Mouse (Mus musculus) cerebral cortex, adult 2 months (tissue): ENCODE data around the gene Myoz1.

Experiments
- WGBS: fragments of 180-500 bp; shearing (Covaris S2); methylation state at CpG from one replicate; pipeline ENCODE4 v1.1.7; 2018; 5-methylcytosine and 5-hydroxymethylcytosine counted together

Gene Myoz1

GRCm38 (mm10) chr14:20637818-20638574, 18.3 kb downstream of the Myoz1 start:
- 85% methylated on average over 2 of the region's 2 CpGs for WGBS

GRCm38 (mm10) chr14:20636968-20637367, 19.4 kb downstream of the Myoz1 start:
- 96% methylated on average over 3 of the region's 3 CpGs for WGBS

GRCm38 (mm10) chr14:20635546-20635945, 20.8 kb downstream of the Myoz1 start:
- 86% methylated on average over 2 of the region's 2 CpGs for WGBS

- 64% methylated on average over 4 of the region's 4 CpGs for WGBS
Measured at GRCm38 (mm10) chr14:20631253-20631652, 25.1 kb downstream of the Myoz1 start.

- 87% methylated on average over 3 of the region's 3 CpGs for WGBS
Measured at GRCm38 (mm10) chr14:20626971-20627370, 29.4 kb downstream of the Myoz1 start.

- WGBS: 58% methylated on average over 2 of the region's 2 CpGs
Measured at GRCm38 (mm10) chr14:20626447-20626846, 29.9 kb downstream of the Myoz1 start.

- 90% methylated on average over 3 of the region's 3 CpGs for WGBS
Measured at GRCm38 (mm10) chr14:20622907-20623306, 33.4 kb downstream of the Myoz1 start.

GRCm38 (mm10) chr14:20622412-20622811, 33.9 kb downstream of the Myoz1 start:
- WGBS: 93% methylated on average over 2 of the region's 2 CpGs

- 53% methylated on average over 2 of the region's 2 CpGs for WGBS
Measured at GRCm38 (mm10) chr14:20621903-20622302, 34.4 kb downstream of the Myoz1 start.

GRCm38 (mm10) chr14:20618211-20618610, 38.1 kb downstream of the Myoz1 start:
- WGBS: 52% methylated on average over 5 of the region's 5 CpGs

GRCm38 (mm10) chr14:20616421-20616820, 39.9 kb downstream of the Myoz1 start:
- WGBS: 20% methylated on average over 2 of the region's 2 CpGs

- WGBS: 96% methylated on average over 2 of the region's 2 CpGs
Measured at GRCm38 (mm10) chr14:20615075-20615474, 41.3 kb downstream of the Myoz1 start.

- WGBS: 88% methylated on average over 1 of the region's 1 CpGs
Measured at GRCm38 (mm10) chr14:20612820-20613219, 43.5 kb downstream of the Myoz1 start.

GRCm38 (mm10) chr14:20610146-20610545, 46.2 kb downstream of the Myoz1 start:
- WGBS: 76% methylated on average over 4 of the region's 4 CpGs

GRCm38 (mm10) chr14:20609519-20609918, 46.8 kb downstream of the Myoz1 start:
- 79% methylated on average over 3 of the region's 3 CpGs for WGBS

- 41% methylated on average over 9 of the region's 9 CpGs for WGBS
Measured at GRCm38 (mm10) chr14:20607396-20608126, 48.8 kb downstream of the Myoz1 start.

GRCm38 (mm10) chr14:20601287-20601686, 55.1 kb downstream of the Myoz1 start:
- WGBS: 96% methylated on average over 1 of the region's 1 CpGs

- WGBS: 75% methylated on average over 2 of the region's 2 CpGs
Measured at GRCm38 (mm10) chr14:20600203-20600602, 56.1 kb downstream of the Myoz1 start.

- WGBS: 54% methylated on average over 2 of the region's 2 CpGs
Measured at GRCm38 (mm10) chr14:20599542-20599941, 56.8 kb downstream of the Myoz1 start.
